Mouse (Mus musculus) gastrocnemius, postnatal 25 days (tissue): ENCODE measurements around the gene Adamts16. TPM values are rescaled to one million over a fixed set of nuclear protein-coding genes. Genes with fewer than 3 reads are reported as not detected.

Experiments
- DNase-seq: peaks from one replicate; pipeline ENCODE4 v3.0.0; 2022
- total RNA-seq, 2 experiments: library from RNA; stranded (reverse); gene quantifications; 1 replicate in 1 of 2; 2 replicates in 1 of 2; pipeline ENCODE4 v1.2.3; 2021

Gene Adamts16
- total RNA-seq, 2 experiments from 2014 or later, result 0.90 to 1.1 TPM

DNA sequence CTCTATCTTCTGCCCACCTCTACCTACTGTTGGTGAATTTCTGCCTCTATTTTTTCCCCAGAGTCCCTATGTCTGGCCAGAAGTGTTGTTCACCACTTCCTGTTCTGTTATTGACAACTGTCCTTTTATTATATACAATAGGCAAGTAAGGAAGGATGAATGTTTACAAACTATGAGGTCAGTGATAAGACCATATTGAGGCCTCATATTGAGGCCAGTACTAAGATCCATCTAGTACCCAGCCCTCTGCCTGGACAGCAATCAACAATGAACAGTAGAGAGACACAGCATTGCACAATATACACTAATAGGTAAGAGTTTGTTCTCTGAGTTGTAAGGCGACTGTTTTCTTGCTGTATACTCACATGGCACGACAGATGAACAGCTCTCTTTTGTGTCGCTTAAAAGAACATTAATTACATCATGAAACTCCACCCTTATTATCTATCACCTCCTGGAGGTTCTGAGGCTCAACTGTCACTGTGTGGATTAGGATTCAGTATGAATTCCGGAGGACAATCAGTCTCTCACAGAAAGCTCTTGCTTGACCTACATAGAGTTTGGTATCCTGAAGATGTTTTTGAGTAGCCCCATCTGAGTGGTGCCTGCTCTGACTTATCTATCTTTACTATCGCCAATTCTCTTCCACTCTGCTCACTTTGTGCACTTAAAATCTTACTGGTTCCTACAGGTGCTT is 134.3 kb downstream of the Adamts16 start:
- no peak for DNase-seq

- DNase-seq, result no peak
Observed at GRCm38 (mm10) chr13:70702904-70703303, 138.7 kb downstream of the Adamts16 start.

GRCm38 (mm10) chr13:70698812-70699387 is 142.7 kb downstream of the Adamts16 start:
- DNase-seq, result no peak

GRCm38 (mm10) chr13:70689452-70689960 is 152.1 kb downstream of the Adamts16 start:
- no peak for DNase-seq

- DNase-seq, result no peak
Observed at GRCm38 (mm10) chr13:70685825-70686224, 155.8 kb downstream of the Adamts16 start.

- DNase-seq, result peak; percentile 47
Observed at GRCm38 (mm10) chr13:70684976-70685609, 156.5 kb downstream of the Adamts16 start.

- no peak for DNase-seq
Observed at GRCm38 (mm10) chr13:70681411-70682183, 160.0 kb downstream of the Adamts16 start.

GRCm38 (mm10) chr13:70680316-70680715 is 161.3 kb downstream of the Adamts16 start:
- DNase-seq, result no peak

Other genes with a start within 250 kb of the Adamts16 start
- 10 to 100 TPM; 16.2 to 16.3 TPM for gene Ice1, start 204.2 kb downstream of the Adamts16 start, total RNA-seq